Mouse (Mus musculus): ENCODE measurements around the gene Bnipl. TPM values are rescaled to one million over a fixed set of nuclear protein-coding genes. Genes with fewer than 3 reads are reported as not detected.

Gene Bnipl
- total RNA-seq, 4 experiments from 2014 or later, result 0.75 TPM; not detected in 3

DNA sequence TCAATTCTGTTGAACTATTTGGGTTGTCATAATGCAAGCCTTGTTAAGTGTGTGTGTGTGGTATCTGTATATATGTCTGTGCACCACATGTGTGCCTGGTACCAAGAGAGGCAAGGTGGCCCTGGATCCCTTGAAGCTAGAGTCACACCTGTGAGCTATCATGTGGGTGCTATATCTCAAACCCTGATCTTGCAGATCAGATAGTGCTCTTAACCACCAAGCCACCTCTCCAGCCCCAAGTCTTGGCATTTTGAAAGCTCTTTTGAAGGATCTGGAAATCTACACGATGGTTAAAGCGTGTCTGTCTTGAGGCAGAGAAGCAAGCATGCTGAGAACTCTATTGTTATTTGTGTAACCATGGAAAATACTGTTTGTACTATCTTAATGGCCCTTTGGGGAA lies 40.4 kb downstream of the Bnipl start:
- no peak for DNase-seq

DNA sequence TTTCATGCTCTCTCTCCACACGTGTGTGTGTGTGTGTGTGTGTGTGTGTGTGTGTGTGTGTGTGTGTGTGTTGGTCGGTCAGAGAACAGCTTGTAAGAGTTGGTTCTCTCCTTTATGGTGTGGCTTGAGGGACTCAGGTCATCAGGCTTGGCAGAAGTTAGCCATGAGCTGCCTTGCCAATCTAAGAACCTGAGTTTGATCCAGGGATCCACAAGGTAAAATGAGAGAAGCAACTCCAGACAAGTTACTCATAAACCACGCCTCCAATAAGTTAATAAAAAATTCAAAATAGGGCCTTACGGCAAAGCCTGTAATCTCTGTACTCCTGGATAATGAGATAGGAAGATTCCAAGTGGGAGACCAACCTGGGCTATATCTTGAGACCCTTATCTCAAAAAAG lies 42.7 kb downstream of the Bnipl start:
- no peak for DNase-seq

DNA sequence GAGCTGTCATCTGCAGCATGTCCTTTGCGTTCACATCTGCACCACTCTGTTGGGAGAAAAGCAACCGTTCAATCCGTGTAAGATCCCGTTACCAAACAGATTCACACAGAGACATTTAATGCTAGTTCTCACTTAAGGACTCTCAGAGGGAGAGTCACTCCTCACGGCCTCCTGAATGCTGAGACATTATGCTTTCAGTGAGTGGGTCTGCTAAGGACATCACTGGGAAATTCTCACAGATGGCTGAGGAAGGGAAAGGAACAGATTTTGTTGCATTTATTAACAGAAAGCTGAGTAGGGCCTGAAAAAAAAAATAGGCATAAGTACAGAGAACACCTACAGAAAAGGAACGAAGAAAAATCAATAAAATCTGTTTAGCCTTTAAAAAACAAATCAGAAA lies 47.1 kb downstream of the Bnipl start:
- DNase-seq, result no peak

DNA sequence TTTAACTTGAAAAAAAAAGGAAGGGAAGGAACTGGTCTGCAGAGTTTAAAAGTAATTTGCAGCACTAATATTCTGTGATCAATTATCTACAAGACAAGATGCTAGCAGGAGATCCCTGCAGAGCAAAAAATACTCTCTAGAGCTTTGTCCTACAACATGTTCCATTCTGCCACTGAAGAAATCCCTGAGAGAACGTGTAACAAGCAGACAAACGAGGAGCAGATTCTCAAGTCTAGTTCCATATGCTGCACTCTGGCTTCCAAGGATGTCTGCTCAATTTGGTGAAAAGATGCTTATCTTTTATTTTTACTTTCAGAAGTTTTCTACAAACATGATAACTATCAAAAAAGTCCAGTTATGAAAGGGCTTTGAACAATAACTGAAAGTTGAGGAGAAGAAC lies 50.4 kb downstream of the Bnipl start:
- no peak for DNase-seq

DNA sequence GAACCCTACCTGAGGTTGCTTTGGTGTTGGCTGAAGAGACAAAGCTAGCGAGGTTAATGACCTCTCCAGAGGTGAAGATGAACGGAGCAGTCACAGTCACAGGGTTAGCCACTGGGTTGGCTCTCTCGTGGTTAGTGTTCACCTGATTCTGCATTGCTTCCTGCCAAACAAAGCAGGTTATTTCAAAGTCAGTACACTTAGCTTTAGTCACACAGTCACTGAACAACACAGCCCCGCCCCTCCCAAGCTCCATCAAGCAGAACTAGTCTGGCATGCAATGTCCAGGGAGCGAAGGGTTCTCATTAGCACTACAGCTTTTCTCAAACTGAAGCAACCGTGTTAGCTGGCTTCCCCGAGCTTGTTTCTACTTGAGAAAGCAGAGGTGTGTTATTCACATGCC lies 50.9 kb downstream of the Bnipl start:
- DNase-seq, result no peak

DNA sequence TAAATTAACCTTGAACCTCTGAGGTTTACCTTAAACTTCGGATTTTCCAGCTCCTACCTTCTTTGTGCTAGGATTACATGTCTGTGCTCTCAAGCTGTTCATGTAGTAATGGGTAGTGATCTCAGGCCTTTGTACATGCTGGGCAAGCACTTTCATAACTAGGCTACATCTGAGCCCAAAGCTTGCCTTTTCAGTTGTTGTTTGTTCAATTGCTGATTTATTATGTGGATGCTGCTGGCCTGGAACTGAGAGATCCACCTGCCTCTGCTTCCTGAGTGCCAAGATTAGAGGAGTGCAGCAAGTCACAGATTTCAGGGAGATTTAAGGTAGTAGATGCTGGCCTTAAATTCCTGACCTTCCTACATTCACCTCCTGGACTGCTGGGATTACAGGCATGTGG lies 51.9 kb downstream of the Bnipl start:
- DNase-seq, result no peak

DNA sequence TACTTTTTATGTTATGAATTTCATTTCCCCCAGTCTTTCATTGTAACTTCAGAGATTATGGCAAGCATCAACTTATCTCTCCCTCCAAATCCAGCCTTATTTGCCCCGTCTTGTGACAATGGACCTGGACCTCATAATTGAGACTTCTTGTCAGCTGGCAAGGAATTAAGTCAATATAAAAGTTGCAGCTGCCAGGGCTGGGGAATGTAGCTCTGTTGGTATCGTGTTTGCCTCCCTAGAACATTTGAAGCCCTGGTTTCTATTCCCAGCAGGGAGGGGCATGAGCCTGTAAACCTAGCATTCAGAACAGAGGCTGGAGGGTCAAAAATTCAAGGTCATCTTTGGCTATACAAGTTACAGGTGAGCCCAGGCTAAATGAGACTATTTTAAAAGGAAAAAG lies 55.2 kb downstream of the Bnipl start:
- no peak for DNase-seq

DNA sequence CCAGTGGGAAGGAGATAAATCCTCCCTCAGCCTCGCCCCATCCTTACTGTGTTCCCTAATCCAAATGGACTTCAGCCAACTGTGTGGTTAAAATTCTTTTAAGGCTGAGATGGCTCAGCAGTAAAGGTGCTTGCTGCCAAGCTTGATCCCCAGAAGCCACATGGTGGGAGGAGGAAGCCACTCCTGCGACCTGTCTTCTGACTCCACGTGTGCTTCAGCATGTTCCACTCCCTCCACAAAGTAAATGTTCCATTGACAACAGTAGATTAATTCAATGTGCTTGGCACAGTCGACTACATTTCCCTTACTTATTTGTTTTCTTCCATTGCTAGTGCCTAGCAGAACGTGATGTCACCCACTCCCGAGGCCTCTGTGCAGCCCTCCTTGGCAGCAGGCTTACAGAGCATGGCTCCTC lies 56.3 kb downstream of the Bnipl start:
- no peak for DNase-seq

Other genes with a start within 250 kb of the Bnipl start
- gene Zfp687, start 235.7 kb downstream of the Bnipl start, total RNA-seq (2022), result 10 to 100 TPM; 33.8 to 57.6 (median 46.8) TPM
- 100 to 1,000 TPM; 219 to 265 (median 258) TPM for gene Psmd4, start 208.6 kb downstream of the Bnipl start, total RNA-seq (2022)
- gene Pip5k1a, start 144.3 kb downstream of the Bnipl start, total RNA-seq (2022), result 10 to 100 TPM; 47.4 to 69.4 (median 54.9) TPM
- gene Vps72, start 140.2 kb downstream of the Bnipl start, total RNA-seq (2022), result 10 to 100 TPM; 54.8 to 72.9 (median 63.4) TPM
- 1 to 10 TPM in 1 of 4 experiments, under 1 TPM in 1, not detected in 2; 0.56 to 1.5 TPM for gene Tmod4, start 126.7 kb downstream of the Bnipl start, total RNA-seq (2022)
- gene Scnm1, start 117.2 kb downstream of the Bnipl start, total RNA-seq (2022), result 10 to 100 TPM; 30.8 to 58.2 (median 43.5) TPM
- gene Lysmd1, start 117.1 kb downstream of the Bnipl start, total RNA-seq (2022), result 10 to 100 TPM in 3 of 4 experiments, 1 to 10 TPM in 1; 8.4 to 11.4 (median 10.4) TPM
- 1 to 10 TPM; 1.8 to 5.0 (median 3.2) TPM for gene Tnfaip8l2, start 108.8 kb downstream of the Bnipl start, total RNA-seq (2022)
- gene Sema6c, start 90.7 kb downstream of the Bnipl start, total RNA-seq (2022), result 10 to 100 TPM in 2 of 4 experiments, 1 to 10 TPM in 2; 4.0 to 13.1 (median 8.0) TPM
- gene Gabpb2, start 33.3 kb downstream of the Bnipl start, total RNA-seq (2022), result 10 to 100 TPM; 21.4 to 40.8 (median 28.2) TPM
- gene Cdc42se1, start 22.5 kb downstream of the Bnipl start, total RNA-seq (2022), result 100 to 1,000 TPM in 2 of 4 experiments, 10 to 100 TPM in 2; 81.4 to 119 (median 97.4) TPM
- gene Mllt11, start 19.0 kb downstream of the Bnipl start, total RNA-seq (2022), result 1 to 10 TPM; 6.6 to 7.1 (median 6.8) TPM
- gene Gm128, start 9.6 kb downstream of the Bnipl start, total RNA-seq (2022), result under 1 TPM in 1 of 4 experiments, not detected in 3; 0.19 TPM
- gene Mindy1, start 30.2 kb upstream of the Bnipl start, total RNA-seq (2022), result 100 to 1,000 TPM; 127 to 191 (median 150) TPM
- 10 to 100 TPM; 26.8 to 34.8 (median 31.7) TPM for gene Prune1, start 30.9 kb upstream of the Bnipl start, total RNA-seq (2022)
- 1 to 10 TPM; 1.9 to 4.2 (median 3.0) TPM for gene Anxa9, start 56.0 kb upstream of the Bnipl start, total RNA-seq (2022)
- gene Cers2, start 63.6 kb upstream of the Bnipl start, total RNA-seq (2022), result 100 to 1,000 TPM; 211 to 272 (median 241) TPM
- 10 to 100 TPM; 22.2 to 38.1 (median 27.8) TPM for gene Setdb1, start 106.0 kb upstream of the Bnipl start, total RNA-seq (2022)
- not detected for gene 4930558C23Rik, start 151.6 kb upstream of the Bnipl start, total RNA-seq (2022)
- gene Arnt, start 183.2 kb upstream of the Bnipl start, total RNA-seq (2022), result 10 to 100 TPM; 64.5 to 87.3 (median 75.1) TPM
- 1 to 10 TPM; 4.6 to 9.3 (median 5.1) TPM for gene Ctsk, start 248.1 kb upstream of the Bnipl start, total RNA-seq (2022)